Mouse (Mus musculus) adrenal gland, postnatal 0 days (tissue): Measurements from ENCODE around the gene 4930544G11Rik. TPM values are rescaled to one million over a fixed set of nuclear protein-coding genes. Genes with fewer than 3 reads are reported as not detected.

Source experiments
- polyA plus RNA-seq: library from polyadenylated mRNA; unstranded; fragments of >200 nt; fragmentation: Nextera tagmentation; extraction: Ambion mirVana; gene quantifications from 2 replicates; pipeline ENCODE4 v1.2.1, GENCODE M21; 2015

4930544G11Rik gene
- not detected in 2 replicates for polyA plus RNA-seq

GRCm38 (mm10) chr6:65952309-65952708, at the start of gene 4930544G11Rik:
4930544G11Rik (plus strand) TSS chr6:65952609.

Other genes with a start within 250 kb of the 4930544G11Rik start
- 15.2 and 19.1 TPM in 2 replicates for gene Prdm5, start 173.6 kb upstream of the 4930544G11Rik start, polyA plus RNA-seq